Mouse (Mus musculus) megakaryocyte, adult 5-6 weeks (primary cell): ENCODE results near the gene Suds3. TPM values are rescaled to one million over a fixed set of nuclear protein-coding genes. Genes with fewer than 3 reads are reported as not detected.

Source experiments
- ATAC-seq: 2 replicates; pipeline ENCODE4 v1.8.0; 2016; ENCODE audit warnings: mild to moderate bottlenecking, inconsistent platforms; ENCODE audit not compliant: poor library complexity, severe bottlenecking
- total RNA-seq, 2 experiments: library from RNA; stranded (forward) in 1 of 2; stranded (reverse) in 1 of 2; fragments of 153-499, 151-499 nt in 1 of 2; fragments of 221-1000, 200-1000 nt in 1 of 2; gene quantifications; 2 replicates each; pipeline versions ENCODE4 v1.2.3 to v1.2.4; 2015 to 2017

Gene Suds3
- total RNA-seq, 2 experiments from 2014 or later: 18.0 to 102 TPM

DNA sequence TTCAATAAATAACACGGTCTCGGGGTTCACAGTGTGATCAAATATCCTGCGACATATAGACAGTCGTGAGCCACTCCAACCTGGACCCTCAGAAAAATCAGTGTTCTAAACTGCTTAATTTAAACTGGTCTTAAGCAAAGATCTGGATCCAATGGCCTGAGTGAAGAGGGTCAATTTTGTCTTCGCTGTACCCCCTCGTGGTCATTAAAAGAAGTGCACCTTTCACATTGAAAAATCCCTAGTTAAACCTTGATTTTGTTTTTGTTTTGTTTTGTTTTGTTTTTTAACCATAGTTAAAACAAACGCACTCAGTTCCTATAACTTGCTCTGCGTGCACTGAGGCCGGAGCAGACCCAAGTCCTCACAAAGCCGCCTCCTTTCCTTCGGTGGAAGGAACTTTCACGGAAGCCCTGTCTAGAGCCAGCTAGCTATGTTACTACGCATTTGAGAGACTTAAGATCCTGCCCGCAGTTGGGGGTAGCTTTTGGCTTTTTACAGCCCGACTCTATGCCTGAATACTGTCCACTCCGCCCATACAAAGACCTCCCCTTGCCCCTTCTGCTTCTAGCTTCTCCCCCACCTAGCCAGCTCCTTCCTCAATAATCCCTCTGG lies 1.2 kb downstream of the Suds3 start:
- ATAC-seq: peak; percentile 27; the same call in 1 of the 2 replicates

GRCm38 (mm10) chr5:117113330-117113729 lies 2.6 kb downstream of the Suds3 start:
- no peak for ATAC-seq

DNA sequence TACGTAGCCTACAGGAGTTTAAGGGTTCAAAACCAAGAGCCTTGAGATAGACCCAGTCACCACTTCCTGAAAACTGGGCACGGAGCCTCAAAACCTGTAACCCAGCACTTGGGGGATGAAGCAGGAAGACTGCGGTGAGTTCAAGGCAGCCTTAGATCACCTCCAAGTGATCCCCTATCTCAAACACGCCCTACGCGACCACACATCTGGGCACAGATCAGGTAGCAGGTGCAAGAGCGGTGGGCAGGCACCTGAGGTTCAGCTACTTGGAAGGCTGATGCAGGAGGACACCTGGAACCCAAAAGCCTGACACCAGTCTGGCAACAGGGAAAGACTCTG lies 4.2 kb downstream of the Suds3 start:
- ATAC-seq: no peak

DNA sequence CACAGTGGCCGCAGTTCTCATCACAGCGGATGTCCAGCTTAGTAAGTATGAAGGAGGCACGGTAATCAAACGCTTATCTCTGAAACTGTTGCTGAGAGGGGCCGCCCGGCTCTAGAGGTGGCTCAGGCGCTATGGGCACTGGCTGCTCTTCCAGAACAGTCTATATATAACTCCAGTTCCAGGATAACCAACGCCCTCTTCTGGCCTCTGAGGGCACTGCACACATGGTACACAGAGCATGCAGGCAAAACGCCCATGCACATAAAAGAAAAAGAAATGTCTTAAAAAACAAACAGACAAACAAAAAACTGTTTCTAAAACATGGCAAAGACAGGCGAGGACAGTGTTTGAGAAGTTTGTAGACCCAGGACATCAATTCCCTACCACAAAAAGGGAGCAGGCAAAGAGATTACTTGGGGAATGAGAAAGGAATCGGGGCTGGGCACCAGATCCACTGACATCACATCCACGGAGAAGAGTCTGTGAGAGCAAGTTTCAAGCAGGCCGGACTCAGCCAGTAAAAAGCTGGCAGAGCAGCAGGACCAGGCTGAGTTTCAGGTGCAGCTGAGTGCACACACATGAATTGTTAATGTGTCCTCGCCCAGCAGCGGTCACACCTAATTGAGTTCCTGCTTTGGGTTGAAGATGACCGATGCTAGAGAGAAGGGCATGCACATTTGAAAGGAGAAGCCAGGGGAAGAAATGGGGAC lies 4.7 kb downstream of the Suds3 start:
- ATAC-seq: no peak

- ATAC-seq: no peak
Measured at GRCm38 (mm10) chr5:117109522-117109921, 6.4 kb downstream of the Suds3 start.

- no peak for ATAC-seq
Measured at GRCm38 (mm10) chr5:117108731-117109130, 7.2 kb downstream of the Suds3 start.

DNA sequence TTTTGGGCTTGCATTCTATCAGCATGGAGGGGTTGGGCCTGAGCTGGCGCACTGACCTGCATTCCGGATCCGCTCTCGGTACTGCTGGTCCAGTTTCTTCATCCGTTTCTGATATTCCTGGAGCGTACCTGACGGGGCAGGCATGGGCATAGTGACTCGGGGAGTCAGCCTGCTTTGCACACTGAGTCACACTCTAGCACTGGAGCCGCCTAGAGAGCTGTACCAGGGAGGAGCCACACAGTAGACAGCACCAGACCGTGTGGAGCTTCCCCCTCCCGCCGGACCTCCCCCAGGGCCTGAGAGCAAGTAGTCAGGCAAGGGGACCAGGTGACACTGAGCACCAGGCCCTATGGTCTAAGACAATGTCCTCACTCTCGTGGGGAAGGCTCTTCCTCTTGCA lies 7.6 kb downstream of the Suds3 start:
- ATAC-seq: no peak

- ATAC-seq: no peak
Measured at GRCm38 (mm10) chr5:117105761-117106160, 10.2 kb downstream of the Suds3 start.

DNA sequence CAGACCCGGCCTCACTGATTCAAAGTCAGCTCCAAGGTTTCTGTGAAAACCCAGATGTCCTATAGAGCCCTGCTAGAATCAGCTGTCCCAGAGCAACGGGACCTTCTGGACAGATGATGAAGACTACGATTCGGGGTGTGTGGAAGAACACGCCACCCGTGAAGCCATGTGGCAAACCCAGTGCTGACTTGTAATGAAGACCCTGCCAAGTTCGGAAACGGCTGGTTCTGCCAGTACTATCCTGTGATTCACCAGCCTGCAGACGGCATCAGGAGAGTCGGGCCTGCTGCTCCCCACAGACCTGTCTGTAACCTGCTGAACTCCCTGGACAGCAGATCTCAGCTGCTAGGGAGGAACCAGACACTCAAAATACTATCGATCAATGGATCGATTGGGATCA lies 11.6 kb downstream of the Suds3 start:
- no peak for ATAC-seq

GRCm38 (mm10) chr5:117103194-117103929 lies 12.6 kb downstream of the Suds3 start:
- ATAC-seq: no peak

DNA sequence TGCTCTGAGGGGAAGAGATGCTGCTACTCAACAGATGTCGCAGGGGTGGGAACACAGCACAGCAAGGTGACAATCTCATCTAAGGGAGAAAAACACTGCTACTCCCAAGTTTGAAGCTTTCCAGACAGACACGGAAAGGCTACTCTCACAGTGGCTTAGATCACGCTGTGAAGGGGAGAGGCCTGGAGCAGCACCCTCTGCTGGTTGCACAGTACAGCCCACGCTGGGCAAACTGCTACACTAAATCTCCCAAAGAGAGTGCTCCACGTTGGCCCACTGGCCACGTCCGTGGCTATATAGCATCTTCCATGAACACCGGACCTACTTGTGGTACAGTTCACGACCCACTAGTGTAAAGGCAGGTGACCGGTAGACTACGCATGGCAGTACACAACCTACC lies 16.2 kb downstream of the Suds3 start:
- no peak for ATAC-seq

- no peak for ATAC-seq
Measured at GRCm38 (mm10) chr5:117099008-117099407, 16.9 kb downstream of the Suds3 start.

GRCm38 (mm10) chr5:117096716-117097115 lies 19.2 kb downstream of the Suds3 start:
- peak; percentile 72 for ATAC-seq

- ATAC-seq: no peak
Measured at GRCm38 (mm10) chr5:117094431-117094830, 21.5 kb downstream of the Suds3 start.

- ATAC-seq: no peak
Measured at GRCm38 (mm10) chr5:117089786-117090185, 26.1 kb downstream of the Suds3 start.

- peak; percentile 40; the same call in 1 of the 2 replicates for ATAC-seq
Measured at GRCm38 (mm10) chr5:117089147-117089546, 26.8 kb downstream of the Suds3 start.

- ATAC-seq: no peak
Measured at GRCm38 (mm10) chr5:117087718-117088117, 28.2 kb downstream of the Suds3 start.

DNA sequence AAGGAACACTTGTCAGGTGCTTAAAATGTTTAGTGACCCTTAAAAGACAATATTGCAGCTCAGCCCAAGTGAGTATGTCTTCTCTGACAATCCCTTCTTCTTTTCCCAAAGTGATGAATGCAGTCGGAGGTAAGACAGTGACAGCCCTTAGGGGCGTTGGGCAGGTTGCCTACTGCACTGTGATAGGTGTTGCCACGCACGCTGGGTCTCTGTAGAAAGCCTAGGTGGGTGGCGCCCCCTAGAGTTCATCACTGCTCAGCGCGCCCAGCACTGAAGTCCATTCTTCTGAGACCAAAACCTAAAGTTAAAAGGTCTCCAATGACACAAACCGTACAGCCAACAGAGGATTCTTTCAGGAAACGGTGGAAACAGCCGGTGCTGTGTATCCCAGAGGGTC lies 46.4 kb downstream of the Suds3 start:
- ATAC-seq: no peak

GRCm38 (mm10) chr5:117068808-117069497 lies 47.0 kb downstream of the Suds3 start:
- ATAC-seq: no peak

GRCm38 (mm10) chr5:117068181-117068580 lies 47.7 kb downstream of the Suds3 start:
- ATAC-seq: no peak

GRCm38 (mm10) chr5:117061251-117061650 lies 54.7 kb downstream of the Suds3 start:
- no peak for ATAC-seq
